Mouse (Mus musculus): ENCODE results near the gene Olfr414. TPM values are rescaled to one million over a fixed set of nuclear protein-coding genes. Genes with fewer than 3 reads are reported as not detected.

The Olfr414 gene
- not detected in 3 replicates for total RNA-seq (2017)

DNA sequence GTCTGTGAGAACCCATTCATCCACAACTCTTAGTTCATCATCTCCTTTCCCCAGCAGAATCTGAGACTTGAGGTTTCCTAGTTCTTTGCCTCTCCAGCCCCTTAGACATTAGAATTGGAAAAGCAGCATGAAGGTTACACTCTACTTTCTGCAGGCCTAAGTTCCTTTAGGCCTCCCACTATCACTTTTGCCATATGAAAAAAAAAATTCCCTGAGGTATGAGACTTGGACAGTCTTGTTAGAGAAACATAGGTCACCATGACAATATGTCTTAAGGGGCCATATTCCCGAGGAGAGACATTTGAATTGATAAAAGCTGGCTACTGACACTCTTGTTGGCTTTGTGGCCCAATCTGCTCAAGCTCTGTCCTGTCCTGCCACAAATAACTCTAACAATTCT, at the start of gene Olfr414:
Olfr414 (plus strand) TSS at position 301 of the 400 bp plus-strand sequence.
- ATAC-seq (replicated peaks; ENCODE audit: insufficient number of reproducible peaks, low FRiP score, low TSS enrichment, poor library complexity, severe bottlenecking) = no peak

DNA sequence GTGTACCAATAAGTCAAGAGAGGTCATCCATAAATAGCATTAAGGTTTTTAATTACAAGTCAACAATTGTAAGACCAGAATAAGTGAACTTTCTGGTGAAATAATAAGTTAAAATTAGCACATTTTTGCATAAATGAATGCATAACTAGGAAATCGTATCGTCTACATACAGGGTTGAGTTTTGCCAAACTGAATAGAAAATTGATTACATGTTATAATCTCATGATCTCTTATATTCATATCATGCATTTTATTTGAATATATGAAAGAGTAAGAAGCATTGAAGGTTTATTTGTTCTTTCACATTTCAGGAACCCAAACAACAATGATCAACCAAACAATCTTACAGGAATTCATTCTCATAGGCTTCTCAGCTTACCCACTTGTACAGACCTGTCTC, 33.1 kb upstream of the Olfr414 start, which contains the start of gene Olfr248:
Olfr248 (plus strand) TSS at position 301 of the 400 bp plus-strand sequence.
- ATAC-seq (replicated peaks; ENCODE audit: insufficient number of reproducible peaks, low FRiP score, low TSS enrichment, poor library complexity, severe bottlenecking) = no peak

DNA sequence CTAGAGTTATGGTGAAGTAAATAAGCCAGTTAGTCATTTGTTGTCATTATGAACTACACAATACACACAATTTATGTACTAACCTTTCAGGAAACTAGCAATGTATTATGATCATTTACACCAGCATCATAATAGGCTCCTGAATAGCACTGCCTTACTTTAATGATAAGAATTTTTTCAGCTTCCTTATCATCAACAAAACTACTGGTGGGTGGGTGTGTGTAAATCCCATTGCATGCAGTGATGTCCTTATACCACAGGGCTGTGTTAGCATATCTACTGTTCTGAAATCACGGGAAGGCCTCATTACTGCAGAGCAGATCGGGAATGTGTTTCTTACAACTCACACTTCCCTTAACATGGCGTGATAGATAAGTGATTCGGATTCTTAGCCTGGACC, 905 bp upstream of the Olfr414 start:
- no peak for ATAC-seq (replicated peaks; ENCODE audit: insufficient number of reproducible peaks, low FRiP score, low TSS enrichment, poor library complexity, severe bottlenecking)

DNA sequence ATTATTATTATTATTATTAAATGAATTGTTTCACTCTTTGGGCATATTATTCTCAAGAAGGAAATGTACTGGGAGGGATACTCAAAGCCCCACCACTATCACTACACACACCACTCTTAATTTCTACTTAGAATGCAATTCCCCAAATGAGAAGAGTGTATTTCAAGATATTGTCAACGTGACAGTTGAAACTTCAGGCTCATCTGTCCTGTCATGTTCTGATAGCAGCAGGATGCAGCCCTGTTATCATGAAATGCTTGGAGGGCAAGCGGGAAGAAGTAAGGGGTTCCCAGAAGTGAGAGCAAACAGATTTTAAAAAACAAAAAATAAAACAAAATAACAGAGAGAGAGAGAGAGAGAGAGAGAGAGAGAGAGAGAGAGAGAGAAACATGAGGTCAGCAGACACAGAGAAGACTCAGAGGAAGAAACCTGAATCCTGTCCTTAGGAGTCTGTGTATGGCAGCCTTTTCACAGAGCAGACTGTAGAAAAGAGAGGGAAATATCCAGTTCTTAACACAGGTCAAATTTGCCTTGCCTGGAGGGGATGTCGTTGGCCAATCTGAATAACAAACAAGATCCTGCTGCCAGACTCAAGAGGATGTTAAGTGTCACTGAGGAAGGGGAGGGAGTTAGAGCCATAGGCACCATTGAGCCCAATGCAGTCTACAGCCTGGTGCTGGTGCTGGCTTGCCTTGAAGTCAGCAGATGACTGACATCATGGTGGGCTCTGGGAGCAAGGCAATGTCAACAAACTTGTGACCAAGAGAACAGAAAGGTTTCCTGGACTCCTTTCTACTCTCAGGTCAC, 2.5 kb downstream of the Olfr414 start:
- no peak for ATAC-seq (replicated peaks; ENCODE audit: insufficient number of reproducible peaks, low FRiP score, low TSS enrichment, poor library complexity, severe bottlenecking)

DNA sequence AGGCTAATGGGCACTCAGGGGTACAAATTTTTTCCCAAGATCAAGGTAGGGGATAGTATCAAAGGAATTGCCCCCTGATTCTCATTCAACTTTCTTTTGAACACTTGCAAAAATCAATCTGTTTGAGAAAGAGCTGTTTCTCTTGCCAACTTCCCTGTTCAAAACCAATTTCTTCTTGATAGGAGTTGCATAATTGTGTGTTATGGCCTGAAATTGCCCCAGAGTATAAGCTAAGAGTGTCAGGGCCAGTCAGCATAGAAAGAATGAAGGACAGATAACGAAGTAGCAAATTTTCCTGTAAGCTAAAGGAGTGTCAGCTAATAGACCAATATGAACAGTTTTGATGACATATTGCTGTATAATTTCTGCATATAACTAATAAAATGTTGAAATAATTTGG, 3.5 kb downstream of the Olfr414 start:
- ATAC-seq (replicated peaks; ENCODE audit: insufficient number of reproducible peaks, low FRiP score, low TSS enrichment, poor library complexity, severe bottlenecking) = no peak

DNA sequence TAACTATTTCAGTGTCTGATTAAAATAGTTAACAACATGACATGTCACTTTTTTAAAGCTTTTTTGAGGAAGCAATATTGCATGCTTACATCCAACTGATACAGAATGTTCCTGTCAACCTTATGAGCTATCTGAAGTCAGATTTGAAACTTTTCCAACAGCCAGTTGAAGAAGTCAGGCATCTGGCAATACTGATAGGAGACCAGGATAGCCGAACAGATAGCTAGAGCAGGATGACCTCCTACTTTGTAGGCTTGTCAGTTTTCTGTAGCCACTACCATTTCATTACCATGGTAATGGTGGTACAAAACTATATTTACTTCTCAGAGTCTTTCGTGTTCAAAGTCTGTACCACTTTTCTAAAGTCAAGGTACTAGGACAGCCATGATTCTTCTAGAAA, 4.5 kb downstream of the Olfr414 start:
- ATAC-seq (replicated peaks; ENCODE audit: insufficient number of reproducible peaks, low FRiP score, low TSS enrichment, poor library complexity, severe bottlenecking) = no peak

DNA sequence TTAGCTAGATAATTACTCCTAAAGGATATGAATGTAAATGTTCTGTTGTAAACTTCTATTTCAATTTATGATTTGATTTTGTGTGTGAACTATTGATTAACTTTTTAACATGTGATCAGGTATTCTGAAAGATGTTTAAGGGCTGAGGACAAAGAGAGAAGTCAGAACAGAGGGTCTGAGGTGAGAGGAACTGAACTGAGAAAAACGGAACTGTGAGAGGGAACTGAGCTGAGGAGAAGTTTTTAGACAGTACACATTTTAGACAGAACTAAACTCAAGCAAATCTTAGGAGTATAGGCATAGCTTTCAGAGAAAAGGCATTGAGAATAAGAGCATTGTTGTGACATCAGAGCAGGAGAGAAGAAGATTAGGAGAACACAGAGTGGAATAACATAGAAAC, 10.3 kb downstream of the Olfr414 start:
- ATAC-seq (replicated peaks; ENCODE audit: insufficient number of reproducible peaks, low FRiP score, low TSS enrichment, poor library complexity, severe bottlenecking) = no peak

DNA sequence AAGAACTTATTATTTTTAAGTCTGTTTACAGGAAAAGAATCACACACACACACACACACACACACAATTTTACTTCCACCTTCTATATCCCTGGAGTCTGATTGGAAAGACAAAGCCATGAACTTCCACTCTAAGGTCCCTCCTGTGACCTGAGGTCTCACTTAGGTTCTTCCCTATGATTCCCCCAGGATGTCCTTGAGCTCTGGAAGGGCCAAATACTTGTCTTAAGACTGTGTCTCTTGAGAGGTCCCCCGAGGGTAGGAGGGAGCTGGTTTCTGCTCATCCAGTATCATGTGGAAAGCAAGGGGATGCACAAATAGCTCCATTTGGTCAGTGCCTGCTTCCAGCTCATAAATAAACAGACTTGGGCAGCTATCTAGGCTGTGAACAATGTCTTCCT, 17.9 kb downstream of the Olfr414 start, which contains the start of gene Olfr220:
Olfr220 (plus strand) TSS at position 301 of the 400 bp plus-strand sequence.
- ATAC-seq (replicated peaks; ENCODE audit: insufficient number of reproducible peaks, low FRiP score, low TSS enrichment, poor library complexity, severe bottlenecking) = no peak

DNA sequence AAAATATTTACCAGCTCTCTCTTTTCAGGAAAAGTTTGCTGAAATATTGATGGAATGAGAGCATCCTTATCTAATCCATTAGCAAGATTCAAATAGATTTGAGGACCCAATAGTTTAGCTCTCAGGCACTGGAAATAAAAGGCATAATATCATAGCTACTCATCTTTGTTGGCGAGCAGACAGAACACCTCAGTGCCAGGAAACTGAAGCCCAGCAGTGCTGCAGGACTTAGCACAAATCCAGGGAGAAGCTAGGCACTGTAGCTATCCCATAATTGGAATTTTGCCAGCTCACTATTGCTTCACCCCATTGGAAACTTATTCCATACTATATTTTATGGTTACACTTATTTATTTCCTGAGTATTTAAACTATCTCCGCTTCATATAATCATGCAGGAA, 31.2 kb downstream of the Olfr414 start:
- ATAC-seq (replicated peaks; ENCODE audit: insufficient number of reproducible peaks, low FRiP score, low TSS enrichment, poor library complexity, severe bottlenecking) = no peak

DNA sequence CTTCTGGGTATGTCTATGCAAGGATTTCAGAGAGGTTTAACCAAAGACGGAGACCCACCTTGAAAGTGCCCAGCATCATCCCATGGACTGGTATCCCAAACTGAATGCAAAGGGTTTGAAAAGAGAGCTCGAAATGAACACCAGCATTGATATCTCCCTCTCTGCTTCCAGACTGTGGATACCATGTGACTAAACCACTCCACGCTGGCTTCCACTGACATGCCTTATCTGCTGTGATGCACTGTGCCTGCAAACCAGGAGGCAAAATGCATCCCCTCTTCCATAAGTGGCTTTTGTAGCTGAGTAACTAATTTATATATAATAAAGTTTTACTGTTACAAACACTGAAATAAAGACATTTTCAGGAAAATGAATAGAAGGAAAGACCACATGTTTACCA, 41.5 kb downstream of the Olfr414 start:
- ATAC-seq (replicated peaks; ENCODE audit: insufficient number of reproducible peaks, low FRiP score, low TSS enrichment, poor library complexity, severe bottlenecking) = no peak

DNA sequence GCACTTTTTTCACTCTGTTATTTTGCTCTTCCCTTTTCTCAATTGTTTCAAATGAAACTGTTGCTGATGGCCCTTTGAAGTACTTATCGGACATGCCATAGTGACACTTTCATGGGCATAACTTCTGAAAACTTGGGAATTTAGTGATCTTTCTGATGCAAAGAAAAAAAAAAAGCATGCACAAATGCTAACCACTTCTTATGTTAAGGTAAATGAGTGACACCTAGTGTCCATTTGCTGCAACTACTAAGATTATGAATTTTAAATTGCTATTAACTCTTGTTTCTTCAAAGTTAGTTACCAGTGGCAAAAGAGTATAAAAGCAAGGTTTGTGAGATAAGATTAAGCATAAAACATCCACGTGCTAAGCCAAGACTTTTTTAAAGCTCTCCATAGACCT, 42.4 kb downstream of the Olfr414 start:
- no peak for ATAC-seq (replicated peaks; ENCODE audit: insufficient number of reproducible peaks, low FRiP score, low TSS enrichment, poor library complexity, severe bottlenecking)

DNA sequence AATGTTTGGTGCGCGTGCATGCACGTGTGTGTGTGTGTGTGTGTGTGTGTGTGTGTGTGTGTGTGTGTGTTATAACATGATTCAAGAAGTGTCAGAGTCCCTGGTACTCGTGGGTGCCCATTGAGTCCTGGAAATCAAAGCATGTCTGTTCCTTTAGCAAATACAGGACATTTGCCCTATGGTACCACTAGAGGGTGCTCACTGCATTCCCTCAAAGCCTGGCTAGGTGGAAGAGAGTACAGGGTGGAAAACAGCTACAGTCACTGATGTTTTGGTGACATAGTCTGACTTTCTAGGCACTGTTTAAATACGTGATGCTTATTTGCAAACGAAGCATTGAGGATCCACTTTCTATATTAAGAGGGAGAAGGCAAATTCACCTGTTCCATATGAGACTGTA, 45.9 kb downstream of the Olfr414 start:
- no peak for ATAC-seq (replicated peaks; ENCODE audit: insufficient number of reproducible peaks, low FRiP score, low TSS enrichment, poor library complexity, severe bottlenecking)

DNA sequence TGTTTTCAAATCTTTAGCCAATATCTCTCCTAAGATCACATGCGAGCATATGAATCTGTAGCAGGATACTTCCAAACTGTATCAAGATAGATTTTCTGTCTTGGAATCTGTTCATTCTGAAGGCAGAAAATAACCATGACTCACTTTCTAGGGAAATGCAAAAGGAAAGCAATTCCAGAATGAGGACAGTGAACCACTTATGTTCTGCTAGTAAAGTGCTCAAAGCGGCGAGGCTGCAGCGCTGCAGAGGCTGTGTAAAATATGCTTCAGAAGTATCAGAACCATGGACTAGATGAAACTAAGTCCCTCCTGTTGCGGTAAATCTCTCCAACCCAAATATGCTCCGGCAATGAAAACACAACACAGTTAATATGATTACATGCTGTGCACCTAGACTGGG, 58.7 kb downstream of the Olfr414 start:
- no peak for ATAC-seq (replicated peaks; ENCODE audit: insufficient number of reproducible peaks, low FRiP score, low TSS enrichment, poor library complexity, severe bottlenecking)

Other genes starting within 250 kb of the Olfr414 start
- gene Olfr419, start 172.0 kb upstream of the Olfr414 start, total RNA-seq (2017) = not detected in 3 replicates
- not detected in 3 replicates for gene Mptx1, start 93.5 kb upstream of the Olfr414 start, total RNA-seq (2017)
- gene Olfr417, start 58.9 kb upstream of the Olfr414 start, total RNA-seq (2017) = not detected in 3 replicates
- not detected in 3 replicates for gene Olfr248, start 33.0 kb upstream of the Olfr414 start, total RNA-seq (2017)
- not detected in 3 replicates for gene Olfr220, start 18.0 kb downstream of the Olfr414 start, total RNA-seq (2017)
- 0.10 TPM in 2 of 3 replicates, not detected in the other for gene Fmn2, start 77.8 kb downstream of the Olfr414 start, total RNA-seq (2017)

All from monocyte, adult 5-6 weeks (primary cell).